Mouse (Mus musculus): ENCODE measurements around the gene Clec2e.
A peak's percentile ranks its signal among the peaks of the same experiment; 100 is the strongest.
"Not testable (repeated sequence)": the region's sequence is repeated elsewhere in the genome, so short reads cannot be mapped to it uniquely, and the experiment has no call there.

Clec2e gene

GRCm38 (mm10) chr6:129100794-129101193 is at the start of gene Clec2e:
TSS of gene Clec2e (minus strand) at chr6:129100913.
- DNase-seq: not testable (repeated sequence)

- no peak for DNase-seq
Measured at GRCm38 (mm10) chr6:129146812-129147211, 46.1 kb upstream of the Clec2e start.

GRCm38 (mm10) chr6:129132604-129133341 is 32.1 kb upstream of the Clec2e start:
- DNase-seq: no peak

GRCm38 (mm10) chr6:129126861-129127260 is 26.1 kb upstream of the Clec2e start:
- no peak for DNase-seq

GRCm38 (mm10) chr6:129124531-129124930 is 23.8 kb upstream of the Clec2e start:
- DNase-seq: not testable (repeated sequence)

- no peak for DNase-seq
Measured at GRCm38 (mm10) chr6:129116223-129116622, 15.5 kb upstream of the Clec2e start.

- not testable (repeated sequence) for DNase-seq
Measured at GRCm38 (mm10) chr6:129114237-129114636, 13.5 kb upstream of the Clec2e start.

- no peak for DNase-seq
Measured at GRCm38 (mm10) chr6:129113769-129114168, 13.1 kb upstream of the Clec2e start.

GRCm38 (mm10) chr6:129113030-129113673 is 12.4 kb upstream of the Clec2e start:
- DNase-seq: no peak

GRCm38 (mm10) chr6:129112526-129112925 is 11.8 kb upstream of the Clec2e start:
- peak; percentile 26 for DNase-seq

GRCm38 (mm10) chr6:129107916-129108315 is 7.2 kb upstream of the Clec2e start:
- DNase-seq: no peak

- DNase-seq: no peak
Measured at GRCm38 (mm10) chr6:129102858-129103555, 2.3 kb upstream of the Clec2e start.

GRCm38 (mm10) chr6:129101604-129102003 is 891 bp upstream of the Clec2e start:
- DNase-seq: no peak

GRCm38 (mm10) chr6:129097929-129098328 is 2.8 kb downstream of the Clec2e start:
- DNase-seq: peak; percentile 46

- DNase-seq: peak; percentile 37
Measured at GRCm38 (mm10) chr6:129095166-129095565, 5.5 kb downstream of the Clec2e start.

GRCm38 (mm10) chr6:129088596-129088995 is 12.1 kb downstream of the Clec2e start:
- DNase-seq: not testable (repeated sequence)

- DNase-seq: peak; percentile 55
Measured at GRCm38 (mm10) chr6:129088161-129088560, 12.6 kb downstream of the Clec2e start.

GRCm38 (mm10) chr6:129086031-129086430 is 14.7 kb downstream of the Clec2e start:
- DNase-seq: not testable (repeated sequence)

GRCm38 (mm10) chr6:129085098-129085497 is 15.6 kb downstream of the Clec2e start:
- DNase-seq: no peak

- DNase-seq: peak; percentile 61
Measured at GRCm38 (mm10) chr6:129066986-129067385, 33.7 kb downstream of the Clec2e start.

GRCm38 (mm10) chr6:129066530-129066929 is 34.2 kb downstream of the Clec2e start:
- DNase-seq: no peak

GRCm38 (mm10) chr6:129065857-129066256 is 34.9 kb downstream of the Clec2e start:
- DNase-seq: no peak

- DNase-seq: no peak
Measured at GRCm38 (mm10) chr6:129065407-129065806, 35.3 kb downstream of the Clec2e start.

- DNase-seq: no peak
Measured at GRCm38 (mm10) chr6:129058013-129058412, 42.7 kb downstream of the Clec2e start.

Measured in lung, postnatal 14 days (tissue).